Mouse (Mus musculus) embryonic facial prominence, embryonic 11.5 days (tissue): ENCODE data around the gene Tecta. TPM values are rescaled to one million over a fixed set of nuclear protein-coding genes. Genes with fewer than 3 reads are reported as not detected.

Experiments used
- ATAC-seq: fragments of 200-750 bp; cut with Nextera tagmentation; replicated peaks from 2 replicates; pipeline ENCODE4 v1.8.0; 2017; ENCODE audit warnings: low read depth; ENCODE audit not compliant: insufficient number of reproducible peaks, low FRiP score, low TSS enrichment
- DNase-seq: peaks from one replicate; pipeline ENCODE4 v3.0.0-alpha.2; 2015; ENCODE audit warnings: low spot score
- H3K27ac ChIP-seq: fragments of 300-500 bp; sonication (generic); replicated peaks from 2 replicates; pipeline ENCODE4 v1.5.1; 2014; ENCODE audit warnings: mild to moderate bottlenecking, low read depth, low read length, control low read depth
- H3K27me3 ChIP-seq: fragments of 300-500 bp; sonication (generic); 2 replicates; pipeline ENCODE4 v1.6.1; 2014; ENCODE audit warnings: mild to moderate bottlenecking, low read length, moderate library complexity, mixed read lengths; ENCODE audit not compliant: control insufficient read depth, insufficient read depth
- H3K36me3 ChIP-seq: fragments of 300-500 bp; sonication (generic); replicated peaks from 2 replicates; pipeline ENCODE4 v1.6.1; 2014; ENCODE audit warnings: low read depth, mild to moderate bottlenecking, low read length, moderate library complexity, mixed read lengths; ENCODE audit not compliant: control insufficient read depth, insufficient read depth
- H3K4me1 ChIP-seq: fragments of 300-500 bp; sonication (generic); 2 replicates; pipeline ENCODE4 v1.6.1; 2014; ENCODE audit warnings: low read length, mixed read lengths; ENCODE audit not compliant: control insufficient read depth, insufficient read depth
- H3K4me2 ChIP-seq: fragments of 300-500 bp; sonication (generic); 2 replicates; pipeline ENCODE4 v1.6.1; 2014; ENCODE audit warnings: low read depth, mild to moderate bottlenecking, control low read depth, low read length, moderate library complexity
- H3K4me3 ChIP-seq: fragments of 300-500 bp; sonication (generic); 2 replicates; pipeline ENCODE4 v1.5.1; 2014; ENCODE audit warnings: low read depth, low read length, control low read depth
- H3K9ac ChIP-seq: fragments of 300-500 bp; sonication (generic); replicated peaks from 2 replicates; pipeline ENCODE4 v1.6.1; 2014; ENCODE audit warnings: mild to moderate bottlenecking, control low read depth, low read length
- H3K9me3 ChIP-seq: fragments of 300-500 bp; sonication (generic); replicated peaks from 2 replicates; pipeline ENCODE4 v1.6.1; 2016; ENCODE audit warnings: mild to moderate bottlenecking, low read length, inconsistent platforms, mixed read lengths; ENCODE audit not compliant: control insufficient read depth
- WGBS: fragments of 180-500 bp; shearing (Covaris S2); extraction: QIAGEN DNeasy Blood & Tissue Kit; methylation state at CpG from one replicate; pipeline ENCODE4 v1.1.7; 2014; 5-methylcytosine and 5-hydroxymethylcytosine counted together
- polyA plus RNA-seq: library from polyadenylated mRNA; unstranded; fragments of >200 nt; fragmentation: Nextera tagmentation; extraction: Ambion mirVana; gene quantifications from 2 replicates; pipeline ENCODE4 v1.2.1, GENCODE M21; 2014

Tecta gene
- polyA plus RNA-seq, 1 experiment from 2014 or later: 0.14 TPM

GRCm38 (mm10) chr9:42426661-42427358, 27.1 kb upstream of the Tecta start:
- no peak overlapping the region for H3K4me2 ChIP-seq
- no peak overlapping the region for H3K27ac ChIP-seq
- H3K9me3 ChIP-seq: no peaks in the 10 kb centered on the region
- ATAC-seq (no peak), DNase-seq (no peak)
- H3K4me3 ChIP-seq: no peak overlapping the region
- H3K27me3 ChIP-seq: no peaks in the 10 kb centered on the region
- H3K4me1 ChIP-seq: no peaks in the 10 kb centered on the region
- WGBS: 50% methylated on average over 10 of the region's 10 CpGs
- peaks cover 2% of the 10 kb centered on the region; the same call in 1 of the 2 replicates for H3K36me3 ChIP-seq
- no peak overlapping the region for H3K9ac ChIP-seq

GRCm38 (mm10) chr9:42423649-42424048, 23.9 kb upstream of the Tecta start:
- Histone ChIP-seq H3K36me3 (no peaks in the 10 kb centered on the region), H3K4me2 (no peak overlapping the region), H3K27ac (no peak overlapping the region), H3K27me3 (no peaks in the 10 kb centered on the region), H3K9ac (no peak overlapping the region), H3K4me1 (no peaks in the 10 kb centered on the region), H3K4me3 (no peak overlapping the region), H3K9me3 (no peaks in the 10 kb centered on the region)
- WGBS: 91% methylated on average over 2 of the region's 2 CpGs
- ATAC-seq: no peak
- DNase-seq: no peak

GRCm38 (mm10) chr9:42419687-42420086, 20.0 kb upstream of the Tecta start:
- Histone ChIP-seq H3K9me3 (no peaks in the 10 kb centered on the region), H3K27ac (no peak overlapping the region), H3K9ac (no peak overlapping the region), H3K4me1 (no peaks in the 10 kb centered on the region), H3K27me3 (no peaks in the 10 kb centered on the region), H3K4me2 (no peak overlapping the region), H3K36me3 (no peaks in the 10 kb centered on the region), H3K4me3 (no peak overlapping the region)
- ATAC-seq (no peak), DNase-seq (no peak)
- WGBS: 78% methylated on average over 2 of the region's 2 CpGs

GRCm38 (mm10) chr9:42418786-42419185, 19.1 kb upstream of the Tecta start:
- ATAC-seq (no peak), DNase-seq (no peak)
- WGBS: 85% methylated on average over 5 of the region's 5 CpGs
- Histone ChIP-seq H3K4me1 (no peaks in the 10 kb centered on the region), H3K4me3 (no peak overlapping the region), H3K27ac (no peak overlapping the region), H3K36me3 (no peaks in the 10 kb centered on the region), H3K9me3 (no peaks in the 10 kb centered on the region), H3K4me2 (no peak overlapping the region), H3K9ac (no peak overlapping the region), H3K27me3 (no peaks in the 10 kb centered on the region)

GRCm38 (mm10) chr9:42417352-42417952, 17.7 kb upstream of the Tecta start:
- H3K4me3 ChIP-seq: no peak overlapping the region
- no peaks in the 10 kb centered on the region for H3K9me3 ChIP-seq
- H3K36me3 ChIP-seq: no peaks in the 10 kb centered on the region
- H3K27ac ChIP-seq: no peak overlapping the region
- no peak overlapping the region for H3K4me2 ChIP-seq
- no peak for DNase-seq
- H3K9ac ChIP-seq: no peak overlapping the region
- no peak for ATAC-seq
- H3K27me3 ChIP-seq: no peaks in the 10 kb centered on the region
- no peaks in the 10 kb centered on the region for H3K4me1 ChIP-seq
- 84% methylated on average over 12 of the region's 12 CpGs for WGBS

GRCm38 (mm10) chr9:42415184-42415583, 15.5 kb upstream of the Tecta start:
- H3K36me3 ChIP-seq: no peaks in the 10 kb centered on the region
- H3K27ac ChIP-seq: no peak overlapping the region
- WGBS: 58% methylated on average over 1 of the region's 1 CpGs

GRCm38 (mm10) chr9:42413345-42413744, 13.6 kb upstream of the Tecta start:
- Histone ChIP-seq H3K4me1 (no peaks in the 10 kb centered on the region), H3K27me3 (no peaks in the 10 kb centered on the region), H3K4me2 (no peak overlapping the region), H3K4me3 (no peak overlapping the region), H3K9me3 (no peaks in the 10 kb centered on the region), H3K9ac (no peak overlapping the region), H3K36me3 (no peaks in the 10 kb centered on the region), H3K27ac (no peak overlapping the region)
- WGBS: 86% methylated on average over 12 of the region's 12 CpGs
- no peak for DNase-seq
- ATAC-seq: no peak

More at GRCm38 (mm10) chr9:42415184-42415583, 15.5 kb upstream of the Tecta start:
- Histone ChIP-seq H3K9ac (no peak overlapping the region), H3K4me2 (no peak overlapping the region), H3K9me3 (no peaks in the 10 kb centered on the region), H3K27me3 (no peaks in the 10 kb centered on the region), H3K4me1 (no peaks in the 10 kb centered on the region), H3K4me3 (no peak overlapping the region)
- ATAC-seq: no peak
- DNase-seq: no peak

GRCm38 (mm10) chr9:42411296-42411695, 11.6 kb upstream of the Tecta start:
- Histone ChIP-seq H3K4me3 (no peak overlapping the region), H3K9ac (no peak overlapping the region), H3K36me3 (no peaks in the 10 kb centered on the region), H3K27me3 (no peaks in the 10 kb centered on the region), H3K9me3 (no peaks in the 10 kb centered on the region), H3K27ac (no peak overlapping the region), H3K4me2 (no peak overlapping the region), H3K4me1 (no peaks in the 10 kb centered on the region)
- DNase-seq: no peak
- no peak for ATAC-seq
- 91% methylated on average over 6 of the region's 6 CpGs for WGBS
